Mouse (Mus musculus): ENCODE data around the gene Ubr4. TPM values are rescaled to one million over a fixed set of nuclear protein-coding genes. Genes with fewer than 3 reads are reported as not detected.
A peak's percentile ranks its signal among the peaks of the same experiment; 100 is the strongest.

The Ubr4 gene
- total RNA-seq, 2 experiments from 2014 or later, result 109 to 115 TPM

DNA sequence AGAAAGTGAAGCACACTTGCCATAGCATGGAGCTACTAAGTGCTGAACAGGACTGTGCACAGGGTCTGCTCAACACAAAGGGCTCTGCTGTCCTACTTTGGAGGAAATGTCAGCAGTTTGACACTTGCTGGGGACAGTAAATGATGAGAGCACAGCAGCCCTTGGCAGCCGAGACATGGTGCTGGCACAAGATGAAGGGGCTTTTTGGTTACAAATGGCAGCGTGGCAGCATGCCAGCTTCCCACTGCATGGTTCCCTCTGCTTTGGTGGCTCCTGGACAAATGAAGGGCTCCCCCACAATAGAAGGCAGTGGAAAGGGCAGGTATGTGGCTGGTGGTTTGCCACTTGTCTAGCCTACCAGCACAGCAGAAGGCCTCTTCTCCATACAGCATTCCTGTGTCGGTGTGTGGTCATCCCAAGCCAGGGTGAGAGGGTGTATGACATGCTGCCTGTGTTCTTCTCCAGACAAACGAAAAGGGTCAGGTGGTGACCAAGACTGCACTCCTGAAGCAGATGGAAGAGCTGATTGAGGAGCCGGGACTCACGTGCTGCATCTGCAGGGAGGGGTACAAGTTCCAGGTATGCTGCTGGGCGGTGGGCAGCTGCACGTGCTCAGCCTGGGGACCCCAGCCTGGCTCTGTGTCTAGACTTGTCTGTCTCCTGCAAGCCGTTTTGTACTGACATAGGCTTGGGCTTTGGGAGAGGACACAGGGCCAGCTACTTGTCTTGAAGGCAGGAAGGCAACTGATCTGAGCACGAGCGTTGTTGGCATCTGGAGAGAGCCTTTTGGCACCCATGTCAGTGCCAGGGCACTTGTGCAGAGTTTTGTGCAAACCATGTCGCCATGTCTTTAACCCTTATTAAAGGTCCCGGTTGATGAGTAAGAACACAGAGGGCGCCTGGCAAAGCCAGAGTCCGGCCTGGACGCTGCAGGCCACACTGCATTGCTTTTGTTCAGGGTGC, 124.5 kb downstream of the Ubr4 start:
- no peak for DNase-seq
- intact Hi-C loops (cut with DNase I), result no loop called here

DNA sequence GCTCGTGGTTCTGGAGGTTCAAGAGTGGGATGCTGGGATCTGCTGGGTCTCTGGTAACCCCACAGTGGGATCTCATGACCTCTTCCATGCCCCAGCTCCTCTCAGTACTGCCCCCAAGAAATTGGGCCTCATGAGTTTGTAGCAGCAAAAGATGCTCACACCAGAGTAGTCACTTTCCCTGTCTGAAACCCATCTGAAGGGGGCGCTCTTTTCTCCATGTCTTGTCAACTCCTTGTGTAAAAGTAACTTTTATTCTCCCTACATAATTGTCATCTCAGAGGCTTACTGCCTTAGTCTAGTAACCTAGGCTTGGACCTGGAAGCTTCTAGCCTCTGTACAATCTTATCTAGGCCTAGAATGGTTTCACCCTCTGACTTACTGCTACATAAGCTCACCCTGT, 125.6 kb downstream of the Ubr4 start:
- no peak for DNase-seq
- intact Hi-C loops (cut with DNase I), result no loop called here

DNA sequence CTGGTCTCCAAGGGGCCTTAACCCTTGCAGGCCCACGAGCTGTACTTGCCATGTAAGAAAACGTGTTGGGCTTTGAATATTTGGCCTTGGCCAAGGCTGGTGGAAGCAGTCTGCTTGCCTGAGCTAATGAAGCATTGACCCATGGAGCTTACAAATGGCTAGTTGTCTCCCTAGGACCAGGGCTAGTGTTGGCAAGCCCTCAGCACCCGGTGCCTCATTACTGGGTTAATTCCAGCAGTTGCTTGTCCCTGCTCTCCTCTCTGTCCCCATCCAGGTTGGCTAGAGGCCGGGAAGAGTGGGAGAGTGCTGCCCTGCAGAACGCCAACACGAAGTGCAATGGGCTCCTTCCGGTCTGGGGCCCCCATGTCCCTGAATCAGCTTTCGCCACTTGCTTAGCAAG, 126.8 kb downstream of the Ubr4 start:
- no peak for DNase-seq
- intact Hi-C loops (cut with DNase I), result no loop called here

DNA sequence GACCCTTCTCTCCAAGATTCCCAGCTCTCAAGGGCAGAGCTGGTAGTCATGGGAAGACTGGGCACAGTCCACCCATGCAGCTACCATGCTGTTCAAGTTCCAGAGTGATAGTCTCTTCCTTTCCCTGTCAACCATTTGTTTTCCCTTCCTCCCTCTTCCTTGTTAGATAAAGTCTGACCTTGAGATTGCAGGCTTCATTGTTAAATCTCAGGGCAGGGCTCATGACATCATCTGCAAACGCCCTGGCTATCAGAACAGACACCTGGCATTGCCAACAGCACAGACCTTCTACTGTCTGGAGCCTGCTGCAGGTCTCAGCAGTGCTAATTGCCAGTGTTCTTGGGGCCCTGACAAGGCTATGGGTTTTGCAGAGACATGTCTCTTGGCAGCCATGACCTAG, 129.0 kb downstream of the Ubr4 start:
- no peak for DNase-seq

DNA sequence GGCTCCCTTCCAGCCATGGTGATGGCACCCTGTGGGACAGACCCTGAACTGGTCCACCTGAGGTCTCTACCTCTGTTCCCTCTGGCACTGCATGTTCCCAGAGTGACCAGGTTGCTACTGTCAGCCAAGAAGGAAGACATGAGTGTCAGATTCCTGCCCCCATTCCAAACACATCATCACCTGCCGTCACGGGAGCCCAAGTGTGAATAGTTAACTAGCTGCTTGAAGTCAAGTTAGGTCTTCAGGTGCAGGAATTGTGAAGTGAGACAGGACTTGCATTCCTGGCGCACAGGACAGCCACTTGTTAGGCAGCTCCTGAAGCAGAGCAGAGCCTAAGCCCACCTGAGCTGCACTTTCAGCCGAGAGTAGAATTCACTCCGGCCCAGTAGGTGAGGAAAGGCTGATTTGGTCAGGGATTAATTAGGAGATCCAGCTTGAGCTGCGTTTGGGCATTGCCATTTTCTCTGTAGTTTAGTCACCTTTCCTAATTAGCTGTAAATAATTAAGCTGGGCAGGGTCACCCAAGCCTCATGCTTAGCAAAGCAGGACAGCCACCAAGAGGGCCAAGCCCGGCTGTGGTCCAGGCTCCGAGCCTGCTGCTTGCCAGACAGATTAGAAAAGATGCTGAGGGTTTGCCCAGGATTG, 131.2 kb downstream of the Ubr4 start:
- intact Hi-C loops (cut with DNase I), result loop anchor here (10.0 kb wide), 1 partner anchor 371 kb away; no protein-coding TSS in a partner anchor

More for the DNA sequence above, 129.0 kb downstream of the Ubr4 start:
- intact Hi-C loops (cut with DNase I), result loop anchor here (10.0 kb wide), 1 partner anchor 373 kb away; no protein-coding TSS in a partner anchor

DNA sequence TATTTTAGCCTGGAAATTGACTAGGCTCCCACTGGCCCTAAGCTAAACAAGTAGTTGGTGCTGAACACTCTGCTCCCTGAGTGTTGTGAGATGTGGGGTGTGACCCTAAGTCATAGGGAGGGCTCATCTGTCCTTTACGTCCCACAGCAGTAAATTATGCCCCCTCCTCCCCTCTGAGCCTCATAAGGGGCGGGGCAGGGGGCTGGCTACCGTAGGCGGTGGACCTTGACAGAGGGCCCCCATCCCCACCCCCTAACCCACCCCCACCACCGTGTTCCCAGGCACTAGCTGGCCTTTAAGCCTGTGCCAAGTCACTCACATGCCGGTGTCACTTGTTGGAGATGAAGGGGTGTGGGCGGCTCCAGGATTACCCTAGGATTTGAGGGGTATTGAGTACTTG, 132.1 kb downstream of the Ubr4 start:
- no peak for DNase-seq
- intact Hi-C loops (cut with DNase I), result loop anchor here (10.0 kb wide), 1 partner anchor 370 kb away; no protein-coding TSS in a partner anchor

More for the DNA sequence above, 131.2 kb downstream of the Ubr4 start:
- DNase-seq, result no peak

DNA sequence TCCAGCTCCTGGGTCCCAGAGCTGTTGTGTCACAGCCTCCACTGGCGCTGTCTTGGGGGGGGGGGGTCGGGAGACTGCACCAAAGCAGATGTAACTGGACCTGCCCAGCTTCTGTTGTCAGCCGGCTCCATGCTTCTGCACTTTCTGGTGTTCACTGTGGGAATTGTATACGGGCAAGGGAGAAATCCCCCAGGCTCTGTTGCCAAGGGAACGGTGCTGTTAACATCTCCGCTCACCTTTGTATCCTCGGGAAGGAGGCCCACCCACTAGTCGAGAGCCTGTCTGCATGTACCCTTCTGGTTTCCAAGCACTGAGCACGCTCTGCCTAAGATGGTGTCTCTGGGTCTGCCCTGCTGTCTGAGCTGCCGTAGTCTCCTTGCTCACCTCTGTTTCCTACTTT, 134.7 kb downstream of the Ubr4 start:
- intact Hi-C loops (cut with DNase I), result loop anchor here (10.0 kb wide), 1 partner anchor 368 kb away; no protein-coding TSS in a partner anchor
- DNase-seq, result no peak

DNA sequence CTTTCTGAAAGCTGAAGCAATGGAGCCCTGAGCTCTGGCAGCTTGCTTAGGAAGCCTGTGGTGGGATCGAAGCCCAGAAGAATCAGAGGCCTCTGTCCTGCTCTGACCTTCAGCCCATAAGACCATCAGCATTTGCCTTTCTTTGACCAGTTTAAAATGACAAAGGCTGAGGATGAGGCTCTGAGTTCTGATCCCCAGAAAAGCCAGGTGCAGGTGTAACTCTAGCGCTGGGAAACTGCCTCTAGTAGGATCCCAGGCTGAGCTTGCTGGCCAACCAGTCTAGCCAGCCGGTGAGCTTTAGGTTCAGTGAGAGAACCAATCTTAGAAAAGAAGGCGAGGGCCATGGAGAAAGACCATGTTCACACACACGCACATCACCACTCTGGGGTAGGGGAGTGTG, 135.9 kb downstream of the Ubr4 start:
- no peak for DNase-seq
- intact Hi-C loops (cut with DNase I), result loop anchor here (10.0 kb wide), 1 partner anchor 366 kb away; no protein-coding TSS in a partner anchor

DNA sequence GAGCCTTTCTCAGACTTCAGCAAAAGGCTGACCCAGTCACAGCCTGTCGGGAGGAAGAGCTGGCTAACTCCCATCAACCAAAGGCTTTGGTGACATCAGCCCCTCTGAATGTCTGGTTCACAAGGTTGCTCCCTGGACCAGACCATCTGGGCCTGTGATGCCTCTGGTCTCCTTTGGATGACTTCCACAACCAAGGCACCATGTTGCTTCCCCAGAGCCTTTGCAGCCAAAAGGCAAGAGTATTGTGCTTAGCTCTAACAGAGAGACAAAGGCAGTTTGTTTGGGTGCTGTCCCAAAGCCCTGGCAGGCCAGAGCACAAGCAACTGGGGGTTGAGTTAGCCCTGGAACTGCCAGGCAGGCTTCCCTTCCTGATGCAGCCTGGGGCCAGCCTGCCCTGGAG, 137.5 kb downstream of the Ubr4 start:
- peak in 1 of 2 experiments; percentile 37 for DNase-seq
- intact Hi-C loops (cut with DNase I), result loop anchor here (5.0 to 10.0 kb wide), 2 partner anchors 82 to 365 kb away; no protein-coding TSS in a partner anchor

DNA sequence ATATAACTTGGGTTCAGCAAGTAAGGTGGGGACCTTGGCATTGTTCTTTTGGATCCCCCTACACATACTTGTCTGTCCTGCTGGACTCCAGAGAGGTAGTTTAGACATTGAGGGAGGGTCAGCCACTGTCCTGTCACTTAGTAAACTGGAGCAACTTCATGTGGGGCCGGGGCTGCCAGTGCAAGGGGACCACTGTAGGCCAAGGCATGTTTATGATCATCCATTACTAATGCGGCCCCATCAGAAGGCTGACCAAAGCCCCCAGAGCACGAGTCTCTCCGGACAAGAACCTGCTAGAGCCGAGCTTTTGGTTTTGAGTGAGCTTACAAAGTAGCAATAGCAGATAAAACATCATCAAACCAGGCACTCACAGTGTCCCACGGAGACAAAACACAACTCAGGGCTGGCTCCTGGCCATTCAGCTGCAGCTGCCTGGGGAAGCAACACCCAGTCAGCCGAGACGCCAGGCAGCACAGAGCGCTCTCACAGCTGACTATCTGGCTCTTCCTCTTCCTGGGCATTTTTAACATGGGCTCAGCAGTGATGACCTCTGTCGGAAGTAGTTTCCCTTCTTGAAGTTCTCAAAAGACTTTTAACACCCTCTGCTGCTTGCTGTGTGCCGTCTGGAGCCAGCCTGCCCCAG, 138.1 kb downstream of the Ubr4 start:
- intact Hi-C loops (cut with DNase I), result loop anchor here (5.0 kb wide), 1 partner anchor 82 kb away; no protein-coding TSS in a partner anchor

DNA sequence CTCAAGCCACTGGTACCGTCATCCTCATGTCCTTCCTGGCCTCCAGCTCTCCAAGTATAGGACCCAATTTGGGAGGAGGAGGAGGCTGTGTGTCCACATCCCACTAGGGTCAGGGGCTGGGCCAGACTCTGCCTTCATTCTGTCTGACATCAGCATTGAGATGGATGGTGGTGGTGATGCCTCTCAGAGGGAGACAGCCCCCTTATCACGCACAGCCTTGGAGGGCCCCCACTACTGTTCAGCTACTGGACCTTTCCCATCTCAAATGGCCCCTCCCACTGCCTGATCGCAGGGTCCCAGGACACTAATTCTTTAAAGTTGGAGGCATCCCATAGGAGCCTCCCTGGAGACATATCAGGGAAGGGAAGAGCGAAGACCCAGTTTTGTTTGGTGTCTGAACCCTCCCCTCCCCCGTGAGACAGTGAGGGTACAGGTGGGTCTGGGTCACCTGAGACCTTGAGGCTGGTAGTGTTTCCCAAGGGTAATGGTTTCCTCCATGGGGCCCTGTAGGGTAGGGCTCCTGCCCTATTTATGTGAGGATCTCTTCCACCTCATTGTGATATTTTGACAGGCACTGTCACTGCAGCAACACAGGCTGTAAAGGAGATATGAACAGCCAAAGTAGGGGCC, 139.2 kb downstream of the Ubr4 start:
- DNase-seq, result no peak
- intact Hi-C loops (cut with DNase I), result loop anchor here (5.0 kb wide), 1 partner anchor 81 kb away; no protein-coding TSS in a partner anchor

More for the DNA sequence above, 138.1 kb downstream of the Ubr4 start:
- DNase-seq, result peak; percentile 76 to 78

DNA sequence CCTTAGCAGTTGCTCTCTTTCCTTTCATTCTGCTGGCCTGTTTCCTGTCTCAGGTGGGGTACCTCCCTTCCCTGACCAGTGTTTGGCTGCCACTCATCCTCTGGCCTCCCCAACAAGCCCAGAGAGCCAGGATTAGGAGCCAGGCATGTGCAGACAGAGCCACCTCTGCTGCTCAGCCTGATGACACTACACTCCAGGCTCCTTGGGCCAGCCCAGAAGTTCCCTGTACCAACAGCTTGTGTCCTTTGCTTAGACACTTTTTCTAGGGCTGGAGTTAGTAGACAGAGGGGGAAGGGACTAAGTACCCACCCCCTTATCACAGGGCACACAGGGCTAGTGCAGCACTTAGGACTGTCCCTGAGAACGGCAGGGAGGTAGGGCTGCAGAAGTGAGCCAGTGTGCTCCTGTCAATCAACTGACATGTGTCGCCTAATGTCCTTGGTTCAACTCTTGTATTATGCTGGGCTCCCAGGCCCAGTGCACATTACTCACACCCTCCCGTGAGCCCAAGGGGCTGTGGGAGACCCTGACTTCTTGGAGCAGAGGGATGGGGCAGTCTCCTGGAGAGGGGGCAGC, 139.9 kb downstream of the Ubr4 start:
- no peak for DNase-seq
- intact Hi-C loops (cut with DNase I), result loop anchor here (5.0 kb wide), 1 partner anchor 80 kb away; no protein-coding TSS in a partner anchor

DNA sequence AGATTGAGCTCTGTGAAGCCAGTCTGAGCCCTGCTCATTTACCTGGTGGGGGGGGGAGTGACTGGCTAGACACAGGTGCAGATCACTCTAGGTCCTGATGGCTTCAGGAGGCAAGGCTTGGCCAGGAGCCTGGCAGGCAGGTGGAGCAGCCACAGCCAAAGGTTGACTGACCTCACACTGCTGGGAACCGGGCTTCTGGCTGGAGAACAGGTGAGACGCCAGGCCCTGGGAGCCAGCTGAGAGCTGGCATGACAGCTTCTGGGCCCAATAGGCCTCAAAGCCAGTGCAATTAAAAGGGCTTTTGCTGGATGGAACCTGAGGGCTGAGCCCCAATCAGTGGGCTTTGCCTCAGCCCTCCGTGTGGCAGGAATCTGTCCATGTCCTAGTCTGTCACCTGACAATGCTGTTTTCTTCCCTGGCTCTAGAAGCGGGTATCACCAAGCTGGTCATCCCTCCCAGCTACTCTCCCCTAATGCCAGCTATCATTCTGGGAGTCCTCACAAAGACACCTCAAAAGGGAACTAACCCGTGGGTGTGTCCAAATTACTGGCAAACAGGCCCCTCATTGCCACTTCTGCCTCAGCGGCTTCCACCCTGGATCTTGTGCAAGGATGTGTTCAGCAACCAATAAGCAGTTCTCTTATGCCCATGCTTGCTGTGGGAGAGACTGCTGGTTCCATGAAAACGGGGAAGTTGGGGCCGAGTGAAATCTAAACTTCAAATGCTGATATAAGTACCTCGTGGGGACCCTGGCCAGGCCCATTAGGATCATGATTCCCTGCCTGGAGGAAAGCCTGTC, 141.0 kb downstream of the Ubr4 start:
- intact Hi-C loops (cut with DNase I), result loop anchor here (5.0 kb wide), 1 partner anchor 79 kb away; no protein-coding TSS in a partner anchor
- peak in 1 of 2 experiments; percentile 22 for DNase-seq

DNA sequence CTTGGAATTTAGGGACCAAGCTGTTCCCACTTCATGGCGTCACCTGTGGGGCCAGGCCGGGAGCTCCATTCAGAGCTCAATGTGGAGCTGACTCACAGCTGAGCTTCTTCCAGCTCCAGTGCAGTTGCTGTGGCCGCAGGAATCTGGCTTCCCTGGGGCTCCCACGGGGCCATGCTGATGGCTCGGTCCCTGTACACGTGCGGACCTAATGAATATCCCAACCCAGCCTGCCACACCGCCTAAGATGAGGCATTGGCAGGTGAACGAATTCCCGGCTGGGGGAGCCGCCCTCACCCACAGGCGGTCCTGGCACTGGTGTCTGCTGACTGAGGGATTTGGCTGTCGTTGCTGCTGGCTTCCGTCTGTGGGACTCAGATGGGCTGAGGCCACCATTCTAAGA, 148.4 kb downstream of the Ubr4 start:
- DNase-seq, result peak; percentile 33 to 46
- intact Hi-C loops (cut with DNase I), result no loop called here

DNA sequence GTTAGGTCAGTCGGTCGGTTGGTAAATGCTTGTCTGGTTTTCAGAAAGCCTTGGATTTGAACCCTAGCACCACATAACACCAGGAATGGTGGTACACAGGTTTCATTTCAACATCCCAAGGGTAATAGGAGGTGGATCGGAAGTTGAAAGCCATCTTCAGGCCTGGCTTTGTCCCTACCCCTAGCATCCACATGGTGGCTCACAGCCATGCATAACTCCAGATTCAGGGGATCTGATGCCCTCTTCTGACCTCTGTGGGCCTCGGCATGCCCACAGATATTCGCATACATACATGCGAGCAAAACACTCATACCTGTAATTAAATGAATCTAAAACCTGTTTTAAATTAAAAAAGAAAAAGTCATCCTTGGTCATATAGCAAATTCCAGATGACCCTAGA, 149.3 kb downstream of the Ubr4 start:
- intact Hi-C loops (cut with DNase I), result no loop called here

DNA sequence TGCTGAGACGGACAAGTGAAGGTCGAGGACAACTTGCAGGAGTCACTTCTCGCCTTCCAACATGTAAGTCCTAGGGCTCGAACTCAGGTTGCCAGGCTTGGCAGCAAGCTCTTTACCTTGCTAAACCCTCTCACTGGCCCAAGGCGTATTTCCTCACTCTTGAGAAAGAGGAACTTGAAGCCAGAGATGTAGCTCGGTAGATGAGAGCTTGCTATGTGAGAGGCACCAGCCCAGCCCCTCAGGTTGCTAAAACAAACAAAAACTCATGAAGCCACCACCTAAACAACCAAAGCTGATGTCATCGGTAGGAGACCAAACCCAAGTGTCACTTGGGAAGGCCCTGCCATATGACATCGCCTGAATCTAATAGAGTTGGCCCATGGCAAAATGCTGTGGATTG, 151.5 kb downstream of the Ubr4 start:
- intact Hi-C loops (cut with DNase I), result no loop called here
- DNase-seq, result no peak

More for the DNA sequence above, 149.3 kb downstream of the Ubr4 start:
- no peak for DNase-seq

DNA sequence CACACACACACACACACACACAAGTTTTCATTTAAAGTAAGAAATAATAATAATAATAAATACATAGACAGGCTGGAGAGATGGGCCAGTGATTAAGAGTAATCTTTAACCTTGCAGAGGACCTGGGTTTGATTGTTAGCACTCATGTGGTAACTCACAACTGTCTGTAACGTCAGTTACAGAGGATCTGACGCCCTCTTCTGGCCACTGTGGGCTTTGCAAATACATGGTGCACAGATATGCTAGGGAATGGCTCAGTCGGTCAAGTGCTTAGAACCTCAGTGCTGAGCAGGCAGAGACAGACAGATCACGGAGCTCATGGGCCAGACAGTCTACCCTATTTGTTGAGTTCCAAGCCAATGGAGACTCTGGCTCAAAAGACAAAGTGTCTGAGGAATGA, 153.3 kb downstream of the Ubr4 start:
- intact Hi-C loops (cut with DNase I), result no loop called here
- no peak for DNase-seq

DNA sequence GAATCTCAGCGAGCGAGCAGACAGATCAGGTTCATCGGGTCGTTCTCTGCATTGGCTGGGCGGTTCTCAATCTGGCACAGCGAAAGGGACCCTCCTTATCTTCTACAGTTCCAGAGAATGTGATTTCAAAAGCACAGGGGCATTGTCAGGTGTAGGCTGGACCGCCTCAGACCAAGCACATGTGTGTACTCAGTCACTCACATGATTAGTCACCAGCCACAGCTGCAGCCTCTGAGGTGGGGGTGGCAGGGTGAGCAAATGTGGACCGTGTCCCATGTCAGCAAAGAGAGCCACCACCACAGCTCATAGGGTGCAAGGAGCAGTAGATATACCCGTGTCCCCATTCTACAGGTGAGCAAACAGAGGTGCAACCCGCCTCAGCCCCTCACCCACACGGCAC, 154.3 kb downstream of the Ubr4 start:
- no peak for DNase-seq
- intact Hi-C loops (cut with DNase I), result no loop called here

DNA sequence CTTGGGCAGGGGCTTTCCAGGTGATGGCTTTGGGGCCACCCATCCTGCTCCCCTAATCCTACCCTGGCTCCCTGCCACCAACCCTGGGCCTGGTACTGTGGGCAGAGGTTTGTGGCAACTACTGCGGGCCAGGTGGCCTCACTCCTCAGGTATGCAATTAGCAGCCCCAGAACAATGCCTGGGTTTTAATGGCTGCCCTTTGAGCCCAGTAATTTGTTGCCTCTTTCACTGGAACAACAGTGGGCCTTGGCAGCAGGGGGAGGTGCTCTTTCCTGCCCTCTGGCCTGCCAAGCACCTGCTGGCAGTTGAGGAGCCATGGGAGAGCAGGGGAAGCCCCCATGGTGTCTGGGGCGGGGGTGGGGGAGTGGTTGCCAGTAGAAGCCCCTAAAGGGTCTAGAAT, 156.7 kb downstream of the Ubr4 start:
- intact Hi-C loops (cut with DNase I), result no loop called here
- DNase-seq, result no peak
